In the genomic region with DNA sequence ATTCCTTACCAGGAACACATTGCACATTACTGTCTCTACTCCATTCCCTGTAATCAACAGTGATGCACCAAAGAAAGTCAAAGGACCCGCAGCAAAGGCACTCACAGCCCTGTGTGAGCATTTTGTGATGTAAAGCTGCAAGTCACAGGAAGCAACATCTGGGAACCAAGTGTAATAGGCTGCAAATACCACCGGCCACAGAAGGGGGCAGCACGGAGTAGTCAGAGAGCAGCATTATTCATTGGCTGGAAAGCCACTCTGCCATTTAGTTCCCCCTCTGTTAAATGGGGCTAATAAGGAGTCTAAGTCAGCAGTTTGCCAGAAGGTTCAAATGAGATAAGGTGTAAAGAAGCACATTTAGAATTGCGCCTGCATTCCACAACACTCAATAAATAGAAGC, we compare ENCODE assay signal across 9 mouse cellular contexts.
DNase-seq lines count a peak whose midpoint lies in the region.
"Had no signal": no experiment of that assay in that cellular context is flagged by ENCODE, and none has a peak within 500 bp of the region (broad histone marks: within the 10 kb centered on the region; RNA-seq: fewer than 3 reads in every experiment).

No protein-coding gene starts in this region.

- intact Hi-C loops in heart, postnatal 36 days (cut with DNase I): no loop called here

- peak; percentile 4 to 11 for DNase-seq in heart, postnatal 36 days
- DNase-seq in heart, adult 8-10 months (ENCODE audit: low spot score): no peak
- DNase-seq in right cerebral cortex, postnatal 14 days: peak; percentile 23
- DNase-seq in right cerebral cortex, postnatal 36 days (ENCODE audit: low spot score in 2 of 2): no peak
- peak; percentile 70 for DNase-seq in embryo, embryonic 10.5 days (ENCODE audit: low spot score)
- peak; percentile 26 for DNase-seq in retina, postnatal 1 day
- no peak for DNase-seq in urinary bladder, adult 18-20 months (ENCODE audit: low spot score in 2 of 2)
- no peak for DNase-seq in spleen, adult 12 weeks (ENCODE audit: low spot score)
- DNase-seq: liver, embryonic 13.5 days had no signal

Comparison
In these comparisons a context has a peak if more than half of its experiments do, and no peak if none do; other contexts are left out.
1. DNase-seq: peak in heart, postnatal 36 days (2 of 2), right cerebral cortex, postnatal 14 days (single experiment), embryo, embryonic 10.5 days (single experiment) and retina, postnatal 1 day (single experiment); none in heart, adult 8-10 months (single experiment), right cerebral cortex, postnatal 36 days (0 of 2), urinary bladder, adult 18-20 months (0 of 2) and spleen, adult 12 weeks (single experiment).